Mouse (Mus musculus) heart, postnatal 36 days (tissue): ENCODE measurements around the gene Vmn1r61. TPM values are rescaled to one million over a fixed set of nuclear protein-coding genes. Genes with fewer than 3 reads are reported as not detected.

ENCODE experiments used
- DNase-seq, 2 experiments: peaks; one replicate each; pipeline ENCODE4 v3.0.0; 2021 to 2022
- intact Hi-C: fragments of 180-260 bp; cut with DNase I; formaldehyde crosslinking; loops from one replicate; pipeline ENCODE4 v1.15.1; 2025
- total RNA-seq, 2 experiments: library from RNA; stranded (reverse); gene quantifications; 2 replicates each; pipeline ENCODE4 v1.2.3; 2021

Gene Vmn1r61
- total RNA-seq = not detected

- intact Hi-C loops = no loop called here
- DNase-seq = no peak
Observed at GRCm38 (mm10) chr7:5613195-5613594, at the start of gene Vmn1r61. TSS of gene Vmn1r61 (minus strand) at chr7:5613295.

Other genes starting within 250 kb of the Vmn1r61 start
- gene Vmn1r58, start 199.9 kb downstream of the Vmn1r61 start, total RNA-seq = not detected
- not detected for gene Vmn1r59, start 156.5 kb downstream of the Vmn1r61 start, total RNA-seq
- not detected for gene Vmn2r28, start 119.3 kb downstream of the Vmn1r61 start, total RNA-seq
- gene Vmn1r60, start 66.0 kb downstream of the Vmn1r61 start, total RNA-seq = not detected
- gene Vmn1r62, start 60.3 kb upstream of the Vmn1r61 start, total RNA-seq = not detected
- not detected for gene Vmn1r63, start 192.2 kb upstream of the Vmn1r61 start, total RNA-seq